Mouse (Mus musculus) midbrain, postnatal 0 days (tissue): ENCODE data around the gene Ctcf. TPM values are rescaled to one million over a fixed set of nuclear protein-coding genes. Genes with fewer than 3 reads are reported as not detected.
A peak's percentile ranks its signal among the peaks of the same experiment; 100 is the strongest.

Source experiments
- ATAC-seq: fragments of 200-750 bp; cut with Nextera tagmentation; 2 replicates; pipeline ENCODE4 v1.8.0; 2017; ENCODE audit warnings: moderate number of reproducible peaks, mild to moderate bottlenecking, moderate TSS enrichment, moderate library complexity; ENCODE audit not compliant: low FRiP score
- DNase-seq: peaks from one replicate; pipeline ENCODE4 v3.0.0-alpha.2; 2015; ENCODE audit warnings: low spot score
- H3K27ac ChIP-seq: fragments of 300-500 bp; sonication (generic); 2 replicates; pipeline ENCODE4 v1.5.1; 2014; ENCODE audit warnings: low read depth, mild to moderate bottlenecking, low read length, mixed read lengths
- H3K27me3 ChIP-seq: fragments of 300-500 bp; sonication (generic); 2 replicates; pipeline ENCODE4 v1.6.1; 2014; ENCODE audit warnings: low read length, control low read depth, mixed read lengths; ENCODE audit not compliant: insufficient read depth
- H3K36me3 ChIP-seq: fragments of 300-500 bp; sonication (generic); 2 replicates; pipeline ENCODE4 v1.6.1; 2014; ENCODE audit warnings: low read length, control low read depth, mixed read lengths; ENCODE audit not compliant: insufficient read depth
- H3K4me1 ChIP-seq: fragments of 300-500 bp; sonication (generic); 2 replicates; pipeline ENCODE4 v1.6.1; 2014; ENCODE audit warnings: mild to moderate bottlenecking, control low read depth, antibody characterized with exemption, low read length, mixed read lengths; ENCODE audit not compliant: insufficient read depth
- H3K4me2 ChIP-seq: fragments of 300-500 bp; sonication (generic); 2 replicates; pipeline ENCODE4 v1.6.1; 2014; ENCODE audit warnings: low read depth, mild to moderate bottlenecking, low read length, mixed read lengths; ENCODE audit not compliant: poor library complexity, severe bottlenecking
- H3K4me3 ChIP-seq: fragments of 300-500 bp; sonication (generic); 2 replicates; pipeline ENCODE4 v1.5.1; 2014; ENCODE audit warnings: low read depth, mild to moderate bottlenecking, low read length, moderate library complexity
- H3K9ac ChIP-seq: fragments of 300-500 bp; sonication (generic); replicated peaks from 2 replicates; pipeline ENCODE4 v1.6.1; 2014; ENCODE audit warnings: mild to moderate bottlenecking, low read length, moderate library complexity, mixed read lengths; ENCODE audit not compliant: poor library complexity, severe bottlenecking
- H3K9me3 ChIP-seq: fragments of 300-500 bp; sonication (generic); 2 replicates; pipeline ENCODE4 v1.6.1; 2016; ENCODE audit warnings: low read length, control low read depth
- CTCF ChIP-seq: IDR thresholded peaks from 2 replicates; pipeline ENCODE4 v1.5.1; 2016; ENCODE audit warnings: antibody characterized with exemption, mild to moderate bottlenecking
- WGBS: fragments of 180-500 bp; shearing (Covaris S2); extraction: QIAGEN DNeasy Blood & Tissue Kit; methylation state at CpG from one replicate; pipeline ENCODE4 v1.1.7; 2014; 5-methylcytosine and 5-hydroxymethylcytosine counted together
- microRNA counts: library from miRNA; unstranded; fragments of <30 nt; microRNA quantifications from one replicate; lab custom pipeline; 2015
- microRNA-seq: library from miRNA; unstranded; fragments of <30 nt; microRNA quantifications from one replicate; pipeline ENCODE4, GENCODE M21; 2016; ENCODE audit warnings: borderline number of aligned reads
- polyA plus RNA-seq: library from polyadenylated mRNA; unstranded; fragments of >200 nt; fragmentation: Nextera tagmentation; extraction: Ambion mirVana; gene quantifications from 2 replicates; pipeline ENCODE4 v1.2.1, GENCODE M21; 2015
- total RNA-seq: library from RNA; depleted of rRNA; stranded (reverse); fragments of >200 nt; gene quantifications from 2 replicates; pipeline ENCODE4 v1.2.3, GENCODE M21; 2014; rRNA removed

Ctcf gene
- total and polyA plus RNA-seq, 2 experiments from 2014 or later: 40.2 to 81.9 TPM

DNA sequence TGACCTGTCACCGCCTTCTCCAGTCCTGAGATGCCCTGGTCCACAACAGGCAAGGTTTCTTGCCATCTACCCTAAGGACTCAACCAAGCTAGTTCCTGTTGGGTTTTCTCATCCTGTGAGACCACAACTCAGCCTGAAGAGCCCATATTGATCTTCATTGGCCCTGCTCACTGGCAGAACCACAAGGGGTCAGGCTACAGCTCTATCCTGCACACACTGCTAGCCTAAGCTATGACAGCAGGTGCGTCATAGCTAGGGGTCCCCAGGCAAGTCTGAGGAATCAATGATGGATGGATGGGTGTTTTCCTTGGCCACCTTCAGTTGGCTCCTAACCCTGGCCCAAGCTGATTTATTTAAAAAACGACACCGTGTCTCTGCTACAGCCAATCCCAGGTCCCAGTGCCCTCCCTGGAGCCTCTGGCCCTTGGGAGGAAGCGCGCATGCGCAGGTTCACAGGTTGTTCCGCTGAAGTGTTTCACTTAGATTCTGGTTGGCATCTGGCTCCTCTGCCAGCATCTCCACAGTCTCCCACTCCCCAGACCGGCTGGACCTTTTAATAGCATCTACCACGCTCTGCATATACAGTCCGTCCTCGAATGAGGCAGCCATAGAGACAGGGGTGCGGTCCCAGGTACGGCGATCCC, 80.1 kb downstream of the Ctcf start:
- no peak overlapping the region for H3K4me3 ChIP-seq

DNA sequence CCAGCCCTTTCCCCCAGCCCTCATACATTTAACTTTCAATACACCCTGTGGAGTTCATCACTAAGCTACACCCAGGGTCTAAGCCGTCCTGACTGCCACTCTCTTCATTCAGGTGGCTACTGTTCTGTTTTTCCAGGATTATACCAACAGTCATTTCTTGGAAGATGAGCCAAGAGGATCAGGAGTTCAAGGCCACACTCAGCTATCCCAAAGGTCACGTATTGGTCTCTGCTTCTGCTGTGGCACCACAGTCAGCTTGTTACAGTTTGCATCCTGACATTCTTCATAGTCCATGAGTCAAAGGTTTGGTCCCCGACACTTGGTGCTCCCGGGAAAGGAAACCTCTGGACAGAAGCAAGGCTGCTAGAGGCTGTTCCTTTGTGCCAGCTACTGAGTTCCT, 83.3 kb downstream of the Ctcf start:
- Histone ChIP-seq H3K4me2 (no peak overlapping the region), H3K27ac (no peak overlapping the region), H3K9me3 (no peaks in the 10 kb centered on the region), H3K9ac (no peak overlapping the region), H3K36me3 (peaks cover 17% of the 10 kb centered on the region), H3K4me3 (no peak overlapping the region), H3K4me1 (no peaks in the 10 kb centered on the region), H3K27me3 (no peaks in the 10 kb centered on the region)
- no peak for DNase-seq
- no peak for ATAC-seq
- TF ChIP-seq CTCF: no peak
- WGBS: 91% methylated on average over 4 of the region's 4 CpGs

More for the DNA sequence above, 80.1 kb downstream of the Ctcf start:
- DNase-seq: no peak
- no peaks in the 10 kb centered on the region for H3K4me1 ChIP-seq
- no peaks in the 10 kb centered on the region for H3K9me3 ChIP-seq
- WGBS: 95% methylated on average over 15 of the region's 15 CpGs
- H3K4me2 ChIP-seq: no peak overlapping the region
- ATAC-seq: no peak
- peaks cover 10% of the 10 kb centered on the region for H3K36me3 ChIP-seq
- no peak overlapping the region for H3K9ac ChIP-seq
- H3K27ac ChIP-seq: no peak overlapping the region
- TF ChIP-seq CTCF: peak; percentile 29
- H3K27me3 ChIP-seq: no peaks in the 10 kb centered on the region

DNA sequence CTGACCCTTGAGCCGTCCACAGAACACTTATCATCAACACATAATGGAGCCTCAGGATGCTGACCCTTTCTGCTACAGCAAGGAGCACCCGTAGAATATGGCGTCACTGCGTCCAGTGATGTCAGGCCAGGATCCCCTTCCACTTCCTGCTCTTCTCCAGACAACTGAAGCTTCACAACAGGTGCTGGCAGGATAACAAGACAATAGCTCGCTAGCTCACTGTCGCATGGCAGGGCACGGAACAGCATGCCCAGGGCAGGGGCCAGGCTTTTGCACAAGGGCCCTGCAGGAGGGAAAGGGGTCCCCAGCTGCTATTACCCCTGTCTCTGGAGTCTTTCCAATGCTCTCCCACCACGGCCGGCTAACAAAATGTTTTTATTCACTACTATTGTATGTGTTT, 86.5 kb downstream of the Ctcf start:
- no peak overlapping the region for H3K27ac ChIP-seq
- ATAC-seq (no peak), DNase-seq (no peak)
- no peak overlapping the region for H3K4me2 ChIP-seq
- no peaks in the 10 kb centered on the region for H3K4me1 ChIP-seq
- peaks cover 26% of the 10 kb centered on the region for H3K36me3 ChIP-seq
- no peaks in the 10 kb centered on the region for H3K27me3 ChIP-seq
- no peaks in the 10 kb centered on the region for H3K9me3 ChIP-seq
- no peak for TF ChIP-seq CTCF
- WGBS: 94% methylated on average over 9 of the region's 9 CpGs
- H3K4me3 ChIP-seq: no peak overlapping the region
- no peak overlapping the region for H3K9ac ChIP-seq

DNA sequence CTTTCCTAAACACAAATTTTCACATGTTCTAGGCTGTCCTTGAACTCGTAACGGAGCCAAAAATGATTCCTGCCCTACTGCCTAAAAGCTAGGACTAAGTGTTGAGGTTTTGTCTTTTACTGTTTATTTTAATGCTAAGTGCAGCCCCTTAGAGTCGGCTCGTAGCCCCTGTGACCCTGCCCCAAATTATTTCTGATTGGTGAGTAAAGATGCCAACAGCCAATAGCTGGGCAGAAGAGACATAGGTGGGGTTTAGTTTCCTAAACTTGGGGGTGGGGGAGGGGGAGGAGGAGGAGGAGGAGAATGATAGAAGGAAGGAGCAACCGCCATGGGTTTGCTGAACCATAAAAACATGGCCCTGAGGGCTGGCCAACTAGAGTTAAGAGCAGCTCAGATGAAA, 89.4 kb downstream of the Ctcf start:
- no peaks in the 10 kb centered on the region for H3K4me1 ChIP-seq
- no peak overlapping the region for H3K9ac ChIP-seq
- no peak overlapping the region for H3K4me3 ChIP-seq
- no peak overlapping the region for H3K27ac ChIP-seq
- no peak for ATAC-seq
- no peak overlapping the region for H3K4me2 ChIP-seq
- no peaks in the 10 kb centered on the region for H3K9me3 ChIP-seq
- TF ChIP-seq CTCF: no peak
- H3K36me3 ChIP-seq: peaks cover 30% of the 10 kb centered on the region
- H3K27me3 ChIP-seq: no peaks in the 10 kb centered on the region
- WGBS: 87% methylated on average over 5 of the region's 5 CpGs
- no peak for DNase-seq

DNA sequence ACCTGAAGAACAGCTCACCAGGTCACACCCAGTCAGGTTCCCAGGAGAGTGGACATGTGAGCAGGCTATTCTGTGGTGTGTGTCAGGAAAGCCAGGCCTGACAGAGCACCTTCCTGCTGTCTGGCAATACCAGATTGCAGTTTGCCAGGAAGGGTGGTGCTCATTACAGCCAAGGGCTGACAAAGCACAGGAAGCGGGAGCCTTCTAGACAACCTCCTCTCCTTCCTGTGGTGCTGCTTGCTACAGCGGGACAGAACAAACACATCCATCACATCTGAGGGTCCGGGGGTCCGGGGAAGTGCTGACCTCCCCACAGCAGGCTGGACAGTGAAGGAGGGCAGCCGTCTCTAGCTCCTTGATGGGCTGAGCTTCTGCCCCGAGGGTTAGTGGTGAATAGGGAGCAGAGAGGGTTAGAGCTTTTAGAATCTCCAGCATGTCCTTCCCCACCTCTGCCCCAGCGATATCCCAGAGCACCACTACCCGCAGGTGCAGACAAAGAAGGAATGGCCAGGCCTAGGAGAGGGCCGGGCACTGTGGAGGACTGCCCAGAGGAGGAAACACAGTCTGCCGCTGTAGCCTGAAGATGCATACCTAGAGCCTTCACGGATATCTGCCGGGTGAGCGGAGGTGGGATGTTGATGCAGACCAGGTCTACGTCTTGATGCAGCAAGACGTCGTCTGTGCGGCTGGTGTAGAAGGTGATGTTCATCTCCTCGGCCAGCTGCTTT, 91.2 kb downstream of the Ctcf start:
- H3K27me3 ChIP-seq: no peaks in the 10 kb centered on the region
- TF ChIP-seq CTCF: no peak
- H3K9me3 ChIP-seq: no peaks in the 10 kb centered on the region
- ATAC-seq (no peak), DNase-seq (no peak)
- no peak overlapping the region for H3K4me3 ChIP-seq
- H3K27ac ChIP-seq: 0 out of 2 replicates have a peak overlapping the region, but pooled peaks have one; percentile 3
- H3K36me3 ChIP-seq: peaks cover 33% of the 10 kb centered on the region
- no peak overlapping the region for H3K4me2 ChIP-seq
- WGBS: 90% methylated on average over 18 of the region's 18 CpGs
- no peak overlapping the region for H3K9ac ChIP-seq
- H3K4me1 ChIP-seq: no peaks in the 10 kb centered on the region

DNA sequence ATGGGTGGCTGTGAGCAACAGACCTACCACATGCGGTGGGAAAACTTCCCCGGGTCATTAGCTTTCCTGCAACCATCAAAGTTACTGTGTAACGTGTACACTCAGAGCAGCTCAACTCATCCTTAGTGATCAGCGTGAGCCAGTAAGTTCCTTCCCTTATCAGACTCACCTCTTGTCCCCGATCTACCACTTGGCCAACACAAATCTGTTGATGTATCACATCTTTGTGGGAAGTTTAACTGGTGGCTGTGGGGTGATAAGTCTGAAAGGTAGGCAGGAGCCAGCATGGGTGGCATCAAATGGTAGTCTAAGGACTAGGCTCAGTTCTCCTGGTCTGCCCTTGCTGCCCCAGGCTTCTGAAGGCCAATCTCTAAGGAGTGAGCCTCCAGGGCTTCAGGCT, 95.8 kb downstream of the Ctcf start:
- no peak for DNase-seq
- H3K4me1 ChIP-seq: no peaks in the 10 kb centered on the region
- H3K4me3 ChIP-seq: no peak overlapping the region
- TF ChIP-seq CTCF: no peak
- no peak for ATAC-seq
- H3K27me3 ChIP-seq: no peaks in the 10 kb centered on the region
- H3K9me3 ChIP-seq: no peaks in the 10 kb centered on the region
- no peak overlapping the region for H3K27ac ChIP-seq
- 93% methylated on average over 5 of the region's 5 CpGs for WGBS
- H3K36me3 ChIP-seq: peaks cover 14% of the 10 kb centered on the region
- H3K4me2 ChIP-seq: no peak overlapping the region
- no peak overlapping the region for H3K9ac ChIP-seq

MicroRNAs encoded within 50 kb of the gene (microRNA counts, 519-probe panel; counts per million panel counts)
- 528 counts per million, percentile 58 among the panel's probes with 10 or more counts for microRNA mmu-miR-1966 (lab: Ali Mortazavi, UCI)

Small RNAs within 50 kb of the gene (microRNA-seq; reads per million reads assigned to microRNA genes)
- gene Mir1966: not detected

Other genes starting within 250 kb of the Ctcf start
- 0.09 and 0.16 TPM in 2 replicates for gene Kctd19, start 223.1 kb upstream of the Ctcf start, total RNA-seq
- gene Kctd19, start 223.1 kb upstream of the Ctcf start, polyA plus RNA-seq: 0.27 TPM in 2 replicates
- 0.28 and 0.93 TPM in 2 replicates for gene Lrrc36, start 223.0 kb upstream of the Ctcf start, total RNA-seq
- 0.86 and 0.99 TPM in 2 replicates for gene Lrrc36, start 223.0 kb upstream of the Ctcf start, polyA plus RNA-seq
- 75.0 and 82.8 TPM in 2 replicates for gene Tppp3, start 165.0 kb upstream of the Ctcf start, total RNA-seq
- gene Tppp3, start 165.0 kb upstream of the Ctcf start, polyA plus RNA-seq: 159 and 164 TPM in 2 replicates
- gene Zdhhc1, start 139.7 kb upstream of the Ctcf start, total RNA-seq: 32.9 and 47.2 TPM in 2 replicates
- gene Zdhhc1, start 139.7 kb upstream of the Ctcf start, polyA plus RNA-seq: 27.3 and 27.9 TPM in 2 replicates
- gene Hsd11b2, start 117.8 kb upstream of the Ctcf start, total RNA-seq: 0.57 and 0.88 TPM in 2 replicates
- gene Hsd11b2, start 117.8 kb upstream of the Ctcf start, polyA plus RNA-seq: 1.3 and 1.9 TPM in 2 replicates
- 214 and 238 TPM in 2 replicates for gene Atp6v0d1, start 70.5 kb upstream of the Ctcf start, total RNA-seq
- 272 and 300 TPM in 2 replicates for gene Atp6v0d1, start 70.5 kb upstream of the Ctcf start, polyA plus RNA-seq
- 12.6 and 16.1 TPM in 2 replicates for gene Ripor1, start 31.3 kb upstream of the Ctcf start, total RNA-seq
- 32.6 and 32.7 TPM in 2 replicates for gene Ripor1, start 31.3 kb upstream of the Ctcf start, polyA plus RNA-seq
- gene Agrp, start 825 bp downstream of the Ctcf start, total RNA-seq: not detected in 2 replicates
- gene Agrp, start 825 bp downstream of the Ctcf start, polyA plus RNA-seq: 3.2 and 7.6 TPM in 2 replicates
- gene Carmil2, start 49.7 kb downstream of the Ctcf start, total RNA-seq: 5.4 and 5.6 TPM in 2 replicates
- gene Carmil2, start 49.7 kb downstream of the Ctcf start, polyA plus RNA-seq: 35.1 and 36.0 TPM in 2 replicates
- gene Acd, start 64.5 kb downstream of the Ctcf start, total RNA-seq: 20.6 and 32.0 TPM in 2 replicates
- gene Acd, start 64.5 kb downstream of the Ctcf start, polyA plus RNA-seq: 84.7 and 93.0 TPM in 2 replicates
- gene Pard6a, start 64.6 kb downstream of the Ctcf start, total RNA-seq: 99.3 and 110 TPM in 2 replicates
- 71.4 and 73.4 TPM in 2 replicates for gene Pard6a, start 64.6 kb downstream of the Ctcf start, polyA plus RNA-seq
- not detected in 2 replicates for gene 4933405L10Rik, start 71.1 kb downstream of the Ctcf start, total RNA-seq
- 0.44 and 0.50 TPM in 2 replicates for gene 4933405L10Rik, start 71.1 kb downstream of the Ctcf start, polyA plus RNA-seq
- gene Enkd1, start 71.6 kb downstream of the Ctcf start, total RNA-seq: 9.8 and 11.2 TPM in 2 replicates
- 15.4 and 15.6 TPM in 2 replicates for gene Enkd1, start 71.6 kb downstream of the Ctcf start, polyA plus RNA-seq
- gene Gfod2, start 122.1 kb downstream of the Ctcf start, total RNA-seq: 47.6 and 64.7 TPM in 2 replicates
- 60.9 and 67.9 TPM in 2 replicates for gene Gfod2, start 122.1 kb downstream of the Ctcf start, polyA plus RNA-seq
- gene Ranbp10, start 190.8 kb downstream of the Ctcf start, total RNA-seq: 13.4 and 13.5 TPM in 2 replicates
- gene Ranbp10, start 190.8 kb downstream of the Ctcf start, polyA plus RNA-seq: 4.8 and 6.4 TPM in 2 replicates
- gene Tsnaxip1, start 191.2 kb downstream of the Ctcf start, total RNA-seq: 0.14 and 0.16 TPM in 2 replicates
- gene Tsnaxip1, start 191.2 kb downstream of the Ctcf start, polyA plus RNA-seq: 0.62 and 0.88 TPM in 2 replicates
- gene Cenpt, start 216.7 kb downstream of the Ctcf start, total RNA-seq: 44.8 and 48.6 TPM in 2 replicates
- 45.2 and 48.7 TPM in 2 replicates for gene Cenpt, start 216.7 kb downstream of the Ctcf start, polyA plus RNA-seq
- gene Thap11, start 218.6 kb downstream of the Ctcf start, total RNA-seq: 52.0 and 80.1 TPM in 2 replicates
- 40.1 and 42.9 TPM in 2 replicates for gene Thap11, start 218.6 kb downstream of the Ctcf start, polyA plus RNA-seq
- gene Nutf2, start 224.0 kb downstream of the Ctcf start, total RNA-seq: 60.7 and 65.2 TPM in 2 replicates
- 109 and 137 TPM in 2 replicates for gene Nutf2, start 224.0 kb downstream of the Ctcf start, polyA plus RNA-seq
- 100 and 125 TPM in 2 replicates for gene Edc4, start 244.3 kb downstream of the Ctcf start, total RNA-seq
- gene Edc4, start 244.3 kb downstream of the Ctcf start, polyA plus RNA-seq: 45.2 and 45.4 TPM in 2 replicates